Mouse (Mus musculus) megakaryocyte-erythroid progenitor cell, adult 5-6 weeks (primary cell): ENCODE results near the gene Tpbgl. TPM values are rescaled to one million over a fixed set of nuclear protein-coding genes. Genes with fewer than 3 reads are reported as not detected.

ENCODE experiments used
- ATAC-seq: replicated peaks from 2 replicates; pipeline ENCODE4 v1.8.0; 2016; ENCODE audit warnings: mild to moderate bottlenecking, inconsistent platforms; ENCODE audit not compliant: severe bottlenecking, poor library complexity, low FRiP score, low TSS enrichment
- total RNA-seq, 2 experiments: library from RNA; stranded (forward) in 1 of 2; stranded (reverse) in 1 of 2; fragments of 200-1000, 215-1000 nt in 1 of 2; fragments of >200 nt in 1 of 2; fragmentation: Nextera tagmentation in 1 of 2; gene quantifications; 2 replicates each; pipeline ENCODE4 v1.2.3; 2014 to 2017

Tpbgl gene
- total RNA-seq, 2 experiments from 2014 or later, result 0.05 TPM; not detected in 1

GRCm38 (mm10) chr7:99648623-99649022, 21.7 kb upstream of the Tpbgl start:
- ATAC-seq, result no peak

- no peak for ATAC-seq
Observed at GRCm38 (mm10) chr7:99644701-99645100, 17.8 kb upstream of the Tpbgl start.

- peak; percentile 30; the same call in 1 of the 2 replicates for ATAC-seq
Observed at GRCm38 (mm10) chr7:99642078-99642477, 15.2 kb upstream of the Tpbgl start.

- ATAC-seq, result no peak
Observed at GRCm38 (mm10) chr7:99641245-99641644, 14.3 kb upstream of the Tpbgl start.

GRCm38 (mm10) chr7:99633966-99634665, 7.2 kb upstream of the Tpbgl start:
- ATAC-seq, result no peak

- 0 out of 2 replicates have a peak, but pooled peaks have one; percentile 41 for ATAC-seq
Observed at GRCm38 (mm10) chr7:99632286-99632685, 5.4 kb upstream of the Tpbgl start.

- no peak for ATAC-seq
Observed at GRCm38 (mm10) chr7:99627366-99627765, 463 bp upstream of the Tpbgl start.

- peak; percentile 79 for ATAC-seq
Observed at GRCm38 (mm10) chr7:99625722-99626375, 1.1 kb downstream of the Tpbgl start.

GRCm38 (mm10) chr7:99618860-99619259, 8.0 kb downstream of the Tpbgl start:
- ATAC-seq, result no peak

GRCm38 (mm10) chr7:99618264-99618663, 8.6 kb downstream of the Tpbgl start:
- ATAC-seq, result peak; percentile 47; the same call in 1 of the 2 replicates

GRCm38 (mm10) chr7:99607632-99608031, 19.3 kb downstream of the Tpbgl start:
- ATAC-seq, result no peak

- no peak for ATAC-seq
Observed at GRCm38 (mm10) chr7:99606766-99607165, 20.1 kb downstream of the Tpbgl start.

GRCm38 (mm10) chr7:99606303-99606702, 20.6 kb downstream of the Tpbgl start:
- ATAC-seq, result no peak

GRCm38 (mm10) chr7:99605058-99605457, 21.8 kb downstream of the Tpbgl start:
- ATAC-seq, result 0 out of 2 replicates have a peak, but pooled peaks have one; percentile 13

GRCm38 (mm10) chr7:99603875-99604662, 22.8 kb downstream of the Tpbgl start:
- ATAC-seq, result 0 out of 2 replicates have a peak, but pooled peaks have one; percentile 3

- no peak for ATAC-seq
Observed at GRCm38 (mm10) chr7:99598722-99599121, 28.2 kb downstream of the Tpbgl start.

- ATAC-seq, result peak; percentile 80
Observed at GRCm38 (mm10) chr7:99593868-99594803, 32.8 kb downstream of the Tpbgl start.

- 0 out of 2 replicates have a peak, but pooled peaks have one; percentile 8 for ATAC-seq
Observed at GRCm38 (mm10) chr7:99592669-99593068, 34.2 kb downstream of the Tpbgl start.

GRCm38 (mm10) chr7:99590646-99591045, 36.3 kb downstream of the Tpbgl start:
- no peak for ATAC-seq
